Mouse (Mus musculus): ENCODE results near the gene Cers6.

Cers6 gene

GRCm38 (mm10) chr2:69053210-69053858, 192.1 kb downstream of the Cers6 start:
- in situ Hi-C loops (cut with MboI; ENCODE audit: unreplicated experiment in 2 of 2), result no loop called here

- in situ Hi-C loops (cut with MboI; ENCODE audit: unreplicated experiment in 2 of 2), result no loop called here
These were observed 193.0 kb downstream of the Cers6 start for GRCm38 (mm10) chr2:69054279-69054678.

- in situ Hi-C loops (cut with MboI; ENCODE audit: unreplicated experiment in 2 of 2), result no loop called here
These were observed 193.9 kb downstream of the Cers6 start for GRCm38 (mm10) chr2:69055174-69055573.

DNA sequence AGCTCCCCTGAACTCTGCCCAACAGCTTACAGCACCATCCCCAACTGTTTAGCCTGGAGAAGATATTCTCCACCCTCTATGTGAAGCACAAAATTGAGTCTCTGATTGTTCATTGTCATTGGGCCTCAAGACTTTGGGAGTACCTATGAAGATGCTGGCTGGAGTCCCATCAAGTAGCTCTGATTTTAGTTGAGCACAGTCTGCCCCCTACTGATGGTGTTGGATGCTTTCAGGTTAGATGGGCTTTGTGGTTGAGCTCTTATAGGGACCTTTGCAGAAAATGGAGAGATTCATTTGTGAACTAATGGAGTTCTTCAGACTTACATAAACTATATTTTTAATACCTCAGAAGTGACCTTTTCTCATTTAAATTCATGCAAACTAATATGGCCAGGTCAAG, 200.1 kb downstream of the Cers6 start:
- in situ Hi-C loops (cut with MboI; ENCODE audit: unreplicated experiment in 2 of 2), result no loop called here

DNA sequence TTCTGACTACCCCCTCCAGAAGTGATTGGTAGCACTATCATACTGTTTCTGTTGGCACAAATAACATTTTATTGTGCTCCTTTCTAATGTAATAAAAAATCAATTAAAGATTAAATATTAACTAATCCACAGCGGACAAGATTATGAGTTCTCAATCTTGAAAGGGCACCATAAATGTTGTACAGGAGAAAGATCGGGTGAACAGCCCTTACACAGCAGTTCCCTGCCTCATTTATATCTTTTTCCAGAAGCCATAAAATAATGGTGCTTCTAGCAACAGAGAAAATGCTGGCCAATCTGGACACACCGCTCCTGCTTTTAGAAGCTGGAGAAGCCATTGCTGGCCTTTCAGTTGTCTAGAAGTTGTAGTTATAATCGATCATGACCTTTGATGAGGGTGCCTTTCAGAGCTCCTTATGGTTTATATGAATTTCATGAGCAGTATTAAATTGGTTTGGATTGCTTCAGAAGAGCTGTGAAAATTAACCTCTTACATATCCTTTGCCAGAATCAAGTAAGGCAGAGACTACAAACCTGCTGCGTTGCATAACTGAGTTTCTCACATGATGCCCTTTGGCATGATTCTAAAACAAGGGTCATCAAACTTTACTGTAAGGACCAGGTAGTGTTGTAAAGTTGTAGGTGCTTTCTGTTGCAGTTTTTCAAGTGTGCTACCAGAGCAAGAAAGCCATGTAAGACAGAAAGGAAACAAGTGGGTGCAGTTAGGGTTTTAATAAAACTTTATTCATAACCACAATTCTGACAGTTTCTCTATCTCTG, 200.9 kb downstream of the Cers6 start:
- in situ Hi-C loops (cut with MboI; ENCODE audit: unreplicated experiment in 2 of 2), result no loop called here

- in situ Hi-C loops (cut with MboI; ENCODE audit: unreplicated experiment in 2 of 2), result no loop called here
These were observed 203.5 kb downstream of the Cers6 start for GRCm38 (mm10) chr2:69064759-69065158.

DNA sequence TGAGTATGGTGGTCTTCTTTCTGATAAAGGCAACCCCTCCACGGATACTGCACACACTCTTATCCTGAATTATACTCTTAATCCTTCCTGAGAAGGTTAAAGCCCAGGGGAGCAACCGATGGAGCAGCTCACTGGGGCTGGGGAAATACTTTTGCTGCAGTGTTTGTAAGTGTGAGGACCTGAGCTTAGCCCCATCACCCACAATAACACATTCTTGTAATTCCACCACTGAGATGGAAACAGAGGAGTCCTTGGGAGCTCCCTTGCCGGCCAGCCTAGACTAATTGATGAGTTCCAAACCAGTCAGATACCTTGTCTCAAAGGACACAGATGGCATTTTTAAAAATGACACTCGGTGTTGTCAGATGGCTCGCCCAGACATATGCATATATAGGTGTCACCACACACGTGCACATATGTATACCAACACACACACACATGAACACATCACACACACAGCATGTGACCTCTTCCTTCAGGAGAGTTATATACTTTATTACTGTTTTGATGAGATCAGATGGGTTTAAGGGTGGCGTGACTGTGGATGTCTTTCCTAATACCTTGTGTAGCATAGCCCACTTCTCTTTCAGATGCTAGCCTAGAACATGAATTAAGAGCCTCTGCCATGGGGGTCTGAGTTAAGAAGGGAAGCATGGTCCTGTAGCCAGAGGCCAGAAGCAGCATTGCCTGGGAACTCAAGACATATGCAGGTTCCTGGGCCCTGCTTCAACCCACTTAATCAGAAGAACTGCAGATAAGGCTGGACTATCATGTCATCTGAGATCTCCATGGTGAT, 210.4 kb downstream of the Cers6 start:
- in situ Hi-C loops (cut with MboI; ENCODE audit: unreplicated experiment in 2 of 2), result no loop called here

DNA sequence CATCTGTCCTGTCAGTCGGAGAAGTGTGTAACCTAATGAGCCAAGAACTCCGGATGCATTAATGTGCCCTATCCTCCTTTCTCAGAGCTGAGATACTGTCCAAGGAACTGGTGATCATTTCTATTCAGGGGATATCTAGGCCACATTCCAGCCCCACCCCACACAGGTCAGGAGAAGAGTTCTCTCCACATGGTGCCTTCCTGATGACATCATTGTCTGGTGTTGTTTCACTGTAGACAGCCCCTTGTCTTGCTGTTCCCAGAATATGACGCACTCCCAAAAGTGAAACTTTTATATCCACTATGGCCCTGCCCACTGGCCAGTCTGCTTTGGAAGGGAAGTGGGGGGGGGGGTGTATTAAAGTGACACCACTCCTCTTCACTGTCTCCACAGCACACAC, 215.9 kb downstream of the Cers6 start:
- in situ Hi-C loops (cut with MboI; ENCODE audit: unreplicated experiment in 2 of 2), result no loop called here

- in situ Hi-C loops (cut with MboI; ENCODE audit: unreplicated experiment in 2 of 2), result no loop called here
These were observed 219.5 kb downstream of the Cers6 start for GRCm38 (mm10) chr2:69080760-69081159.

GRCm38 (mm10) chr2:69082499-69083197, 221.4 kb downstream of the Cers6 start:
- in situ Hi-C loops (cut with MboI; ENCODE audit: unreplicated experiment in 2 of 2), result no loop called here

DNA sequence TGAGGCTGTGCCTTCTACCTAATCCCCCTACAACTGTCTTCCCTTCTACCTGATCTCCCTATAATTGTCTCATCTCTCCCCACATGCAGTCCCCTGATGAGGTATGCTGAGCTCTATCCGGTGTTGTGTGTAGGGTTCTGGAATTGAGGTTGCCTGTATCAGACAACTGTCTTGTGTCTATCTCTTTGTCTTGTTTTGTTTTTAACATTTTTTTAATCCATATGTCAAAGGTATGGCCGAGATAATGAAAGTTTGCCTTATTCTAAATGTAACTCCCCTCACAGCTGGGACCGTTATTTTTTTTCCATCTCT, 221.9 kb downstream of the Cers6 start:
- in situ Hi-C loops (cut with MboI; ENCODE audit: unreplicated experiment in 2 of 2), result no loop called here

DNA sequence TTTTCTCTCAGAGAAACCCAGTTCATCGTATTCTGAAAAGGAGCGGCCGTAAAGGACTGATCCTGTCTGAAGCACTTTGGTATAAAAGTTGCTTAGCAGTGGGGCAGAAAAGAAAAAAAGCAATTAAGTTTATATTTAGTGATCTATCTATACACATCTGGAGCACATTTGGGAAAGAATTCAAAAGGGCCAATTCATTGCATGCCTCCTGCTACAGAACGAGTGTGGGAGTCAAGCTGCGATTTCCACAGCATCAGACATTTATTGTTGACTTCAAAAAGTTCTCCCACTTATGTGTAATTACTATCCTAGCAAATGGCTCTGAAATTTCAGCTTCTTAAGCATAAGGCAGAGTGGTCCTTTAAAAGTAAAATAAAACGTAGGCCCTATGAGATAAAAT, 223.2 kb downstream of the Cers6 start:
- in situ Hi-C loops (cut with MboI; ENCODE audit: unreplicated experiment in 2 of 2), result no loop called here

DNA sequence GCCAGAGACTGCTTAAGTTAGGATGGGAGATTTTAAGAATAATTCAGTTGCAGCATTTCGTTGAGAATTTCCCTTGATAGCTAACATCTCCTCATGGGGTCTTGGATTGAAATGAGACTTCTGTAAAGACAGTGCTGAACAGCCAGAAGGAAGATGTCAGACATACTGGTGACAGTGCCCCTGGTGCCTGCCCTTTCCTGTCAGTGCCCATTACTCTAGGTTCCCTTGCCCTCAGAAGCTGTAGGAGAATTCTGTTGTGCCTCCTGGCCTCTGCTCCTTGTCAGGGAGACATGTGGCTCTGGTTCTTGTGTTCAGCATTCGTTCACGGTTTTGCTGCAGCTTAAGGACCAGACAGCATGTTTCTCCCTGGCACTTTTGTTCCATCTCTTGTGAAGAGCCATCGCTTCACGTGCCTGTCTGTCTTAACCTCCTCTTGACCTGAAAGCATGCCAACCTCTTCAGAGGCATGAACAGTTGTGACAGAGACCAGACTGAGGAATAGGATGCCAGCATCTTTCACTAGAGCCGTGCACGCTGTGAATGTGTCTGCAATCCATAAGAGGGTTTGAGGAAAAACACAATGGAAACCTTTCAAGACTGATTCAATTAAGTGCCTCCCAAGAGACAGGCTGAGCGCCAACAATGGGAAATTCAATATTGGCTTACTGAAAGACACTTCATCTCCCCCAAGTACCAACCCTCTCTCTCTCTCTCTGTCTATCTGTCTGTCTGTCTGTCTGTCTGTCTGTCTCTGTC, 225.4 kb downstream of the Cers6 start:
- in situ Hi-C loops (cut with MboI; ENCODE audit: unreplicated experiment in 2 of 2), result no loop called here

- in situ Hi-C loops (cut with MboI; ENCODE audit: unreplicated experiment in 2 of 2), result no loop called here
These were observed 234.6 kb downstream of the Cers6 start for GRCm38 (mm10) chr2:69095836-69096235.

- in situ Hi-C loops (cut with MboI; ENCODE audit: unreplicated experiment in 2 of 2), result no loop called here
These were observed 235.6 kb downstream of the Cers6 start for GRCm38 (mm10) chr2:69096821-69097220.

DNA sequence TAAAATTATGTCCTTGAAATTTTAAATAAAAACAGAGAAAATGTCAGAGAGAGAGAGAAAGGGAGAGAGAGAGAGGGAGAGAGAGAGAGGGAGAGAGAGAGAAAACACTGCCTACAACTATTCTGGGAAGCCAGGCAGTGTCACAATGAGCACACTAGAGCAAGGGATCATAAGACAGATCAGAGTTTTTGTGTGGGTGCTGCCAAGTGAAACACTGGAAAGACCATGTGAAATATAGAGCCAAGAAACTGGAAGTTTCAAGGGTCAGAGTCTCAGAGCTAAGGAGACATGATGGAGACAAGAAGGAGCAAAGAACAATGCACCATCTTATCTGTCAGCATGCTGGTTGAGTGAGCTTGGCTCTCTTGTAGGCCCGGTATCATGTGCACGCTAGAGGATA, 236.3 kb downstream of the Cers6 start:
- in situ Hi-C loops (cut with MboI; ENCODE audit: unreplicated experiment in 2 of 2), result no loop called here

DNA sequence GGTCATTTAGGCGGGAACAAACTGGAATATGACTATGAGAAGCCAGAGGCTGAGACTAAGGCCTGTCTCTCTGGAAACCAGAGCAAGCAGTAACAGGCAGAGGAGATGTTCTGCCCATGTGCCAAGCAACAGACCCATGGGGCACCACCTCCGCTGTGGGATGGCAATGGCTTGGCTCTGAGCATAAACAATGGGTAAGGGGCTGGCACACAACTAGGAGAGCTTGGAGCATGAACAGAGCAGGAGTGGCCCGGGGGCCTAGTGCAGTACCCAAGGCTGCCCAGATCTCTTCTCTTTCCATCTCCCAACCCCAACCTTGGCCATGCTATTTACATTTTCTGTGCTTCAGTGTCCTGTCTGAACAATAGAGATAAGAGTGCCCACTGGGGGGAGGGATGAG, 237.5 kb downstream of the Cers6 start:
- in situ Hi-C loops (cut with MboI; ENCODE audit: unreplicated experiment in 2 of 2), result no loop called here

DNA sequence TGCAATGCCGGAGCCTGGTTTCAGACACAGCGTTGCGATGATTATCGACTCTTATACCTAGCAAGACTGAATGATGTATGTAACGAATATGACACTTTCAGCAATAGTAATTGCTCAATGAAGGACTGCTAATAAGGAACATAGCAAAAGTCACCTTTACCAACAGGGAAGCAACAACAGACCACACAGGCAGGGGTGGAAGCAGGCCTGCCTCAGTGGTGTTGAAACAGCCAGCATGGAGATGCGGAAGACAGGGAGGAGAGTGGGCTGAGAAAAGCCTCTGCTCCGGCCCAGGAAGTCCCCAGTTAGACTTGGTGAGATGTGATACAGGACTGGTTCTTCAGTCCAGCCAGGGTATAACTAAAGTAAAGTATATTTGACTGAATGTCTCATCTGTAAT, 237.9 kb downstream of the Cers6 start:
- in situ Hi-C loops (cut with MboI; ENCODE audit: unreplicated experiment in 2 of 2), result no loop called here

- in situ Hi-C loops (cut with MboI; ENCODE audit: unreplicated experiment in 2 of 2), result no loop called here
These were observed 239.5 kb downstream of the Cers6 start for GRCm38 (mm10) chr2:69100706-69101105.

- in situ Hi-C loops (cut with MboI; ENCODE audit: unreplicated experiment in 2 of 2), result no loop called here
These were observed 242.3 kb downstream of the Cers6 start for GRCm38 (mm10) chr2:69103526-69103925.
